Mouse (Mus musculus): Measurements from ENCODE around the gene Tspan2.

The Tspan2 gene

DNA sequence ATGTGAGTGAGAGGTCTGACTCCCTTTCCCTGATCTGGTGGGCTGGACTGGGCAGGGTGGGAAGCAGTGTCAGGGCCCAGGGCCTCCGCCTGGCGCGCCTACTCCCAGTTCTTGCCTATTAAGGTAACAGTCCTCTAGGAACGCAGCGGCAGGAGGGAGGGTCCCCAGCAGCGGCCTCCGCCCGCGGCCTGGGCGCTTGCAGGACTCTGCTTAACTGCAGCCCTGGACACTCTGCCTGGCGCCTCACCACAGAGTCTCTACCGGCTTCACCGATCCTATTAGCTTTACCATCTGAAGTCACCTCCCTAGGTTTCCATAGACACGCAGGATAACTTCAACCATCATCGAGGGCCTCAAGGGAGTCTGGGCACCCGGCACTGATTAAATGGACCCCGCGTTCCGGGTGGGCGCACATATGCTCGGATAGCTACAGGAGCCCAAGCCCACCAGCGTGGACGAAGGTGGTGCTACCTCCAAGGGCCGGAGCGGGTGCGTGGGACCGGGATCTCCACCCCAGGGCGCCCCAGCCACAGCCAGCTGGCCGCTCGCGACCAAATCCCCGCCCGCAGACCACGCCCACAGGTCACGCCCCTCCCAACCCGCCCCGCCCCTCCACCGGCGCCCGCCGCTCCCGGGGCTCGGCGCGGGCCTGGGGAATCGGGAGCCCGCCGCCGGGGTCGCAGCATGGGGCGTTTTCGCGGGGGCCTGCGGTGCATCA, at the start of gene Tspan2:
TSS of gene Tspan2 (plus strand) at position 217 of the 718 bp plus-strand sequence.
- peak; percentile 70 for DNase-seq (ENCODE audit: low spot score)

- DNase-seq (ENCODE audit: low spot score) = no peak
These were observed 47.5 kb upstream of the Tspan2 start for GRCm38 (mm10) chr3:102686861-102687260.

GRCm38 (mm10) chr3:102687852-102688251, 46.5 kb upstream of the Tspan2 start:
- DNase-seq (ENCODE audit: low spot score) = no peak

- DNase-seq (ENCODE audit: low spot score) = peak; percentile 89
These were observed 42.4 kb upstream of the Tspan2 start for GRCm38 (mm10) chr3:102691802-102692484.

- DNase-seq (ENCODE audit: low spot score) = no peak
These were observed 41.5 kb upstream of the Tspan2 start for GRCm38 (mm10) chr3:102692758-102693325.

DNA sequence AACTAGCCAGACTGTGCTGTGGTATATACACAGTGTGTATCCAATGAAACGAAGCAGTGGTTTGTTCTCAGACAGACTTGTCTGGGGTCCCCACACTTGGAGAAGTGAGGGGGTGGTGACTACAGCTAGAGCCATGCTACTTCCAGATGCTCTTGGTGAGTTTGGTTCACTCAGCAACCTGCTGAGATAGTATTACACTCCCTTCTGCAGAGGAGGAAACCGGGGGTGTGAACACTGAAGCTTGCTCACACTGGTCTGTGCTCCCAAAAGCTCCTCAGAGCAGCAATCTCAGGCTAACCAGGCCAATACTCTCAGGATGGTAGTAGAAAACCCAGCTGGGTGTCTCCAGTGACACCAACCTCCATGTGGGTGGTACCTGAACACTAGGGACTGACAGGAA, 36.2 kb upstream of the Tspan2 start:
- no peak for DNase-seq (ENCODE audit: low spot score)

- no peak for DNase-seq (ENCODE audit: low spot score)
These were observed 33.0 kb upstream of the Tspan2 start for GRCm38 (mm10) chr3:102701303-102701702.

DNA sequence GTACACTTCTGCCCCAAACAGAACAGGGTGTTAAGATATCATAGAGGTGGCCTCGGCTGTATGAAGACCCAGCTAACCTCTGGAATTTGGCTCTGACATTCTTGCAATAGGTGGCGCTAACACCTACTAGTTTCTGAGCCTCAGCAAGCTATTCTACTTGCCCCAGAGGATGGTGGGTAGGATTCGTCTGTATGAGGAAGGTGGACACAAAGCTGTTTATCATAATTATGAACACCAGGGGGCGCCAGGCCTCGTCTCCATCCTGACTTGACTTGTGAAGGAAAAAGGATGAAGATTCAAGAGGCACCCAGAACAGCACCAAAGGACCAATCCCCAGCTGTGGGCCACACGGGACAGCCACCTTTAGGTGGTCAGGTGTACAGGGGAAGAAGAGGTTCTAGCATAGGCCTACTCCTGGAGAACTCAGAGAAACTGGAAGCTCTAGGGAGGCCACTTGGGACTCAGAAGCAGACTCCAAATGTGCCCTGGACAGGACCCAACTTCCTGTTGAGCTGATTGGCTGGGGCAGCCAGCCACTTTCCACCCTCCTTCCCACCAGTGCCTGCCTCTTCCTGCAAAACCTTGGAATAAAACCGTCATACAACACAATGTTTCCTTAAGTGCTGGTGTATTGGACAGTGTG, 32.3 kb upstream of the Tspan2 start:
- DNase-seq (ENCODE audit: low spot score) = peak; percentile 78

GRCm38 (mm10) chr3:102704001-102704401, 30.3 kb upstream of the Tspan2 start:
- DNase-seq (ENCODE audit: low spot score) = no peak

DNA sequence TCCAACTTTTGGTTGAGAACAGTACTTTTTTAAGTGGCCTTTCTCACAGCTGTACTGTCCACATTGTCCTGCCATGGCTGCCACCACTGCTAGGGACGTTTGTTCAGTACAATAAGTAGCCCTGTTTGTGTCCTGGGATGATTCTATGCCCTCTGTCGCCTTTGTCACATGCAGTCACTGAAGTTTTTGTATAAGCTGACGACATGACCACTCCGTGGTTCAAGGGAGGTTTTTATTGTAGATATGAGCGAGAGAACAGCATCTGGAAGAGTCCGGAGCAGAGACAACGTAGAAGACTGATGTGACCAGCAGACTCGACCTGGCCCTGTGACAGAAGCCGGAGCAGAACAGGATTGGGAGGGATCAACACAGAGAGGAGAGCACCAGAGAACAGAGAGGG, 25.7 kb upstream of the Tspan2 start:
- no peak for DNase-seq (ENCODE audit: low spot score)

DNA sequence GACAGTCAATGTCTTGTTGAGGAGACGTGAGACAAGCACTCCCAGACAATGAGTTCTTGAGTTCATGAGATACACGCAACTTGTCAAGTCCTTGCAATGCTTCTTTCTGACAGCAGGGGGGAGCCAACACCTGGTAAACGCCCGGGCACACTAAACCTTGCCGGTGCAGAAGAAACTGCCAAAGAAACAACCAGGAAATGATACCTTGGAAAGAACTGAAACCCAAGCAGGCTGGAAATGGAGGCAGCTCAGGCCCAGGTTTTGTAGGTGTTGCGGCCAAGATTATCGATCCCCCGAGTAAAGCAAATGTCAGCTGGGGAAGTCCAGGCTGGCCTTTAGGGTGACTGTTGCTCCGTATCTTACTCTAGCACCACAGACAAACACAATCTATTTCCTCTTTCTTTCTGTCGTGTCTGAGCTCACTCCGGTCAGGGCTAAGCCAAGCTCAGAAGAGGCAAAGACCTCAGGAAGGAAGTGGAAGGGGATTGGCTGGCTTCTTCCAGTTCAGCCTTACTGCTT, 19.2 kb upstream of the Tspan2 start:
- DNase-seq (ENCODE audit: low spot score) = peak; percentile 86

DNA sequence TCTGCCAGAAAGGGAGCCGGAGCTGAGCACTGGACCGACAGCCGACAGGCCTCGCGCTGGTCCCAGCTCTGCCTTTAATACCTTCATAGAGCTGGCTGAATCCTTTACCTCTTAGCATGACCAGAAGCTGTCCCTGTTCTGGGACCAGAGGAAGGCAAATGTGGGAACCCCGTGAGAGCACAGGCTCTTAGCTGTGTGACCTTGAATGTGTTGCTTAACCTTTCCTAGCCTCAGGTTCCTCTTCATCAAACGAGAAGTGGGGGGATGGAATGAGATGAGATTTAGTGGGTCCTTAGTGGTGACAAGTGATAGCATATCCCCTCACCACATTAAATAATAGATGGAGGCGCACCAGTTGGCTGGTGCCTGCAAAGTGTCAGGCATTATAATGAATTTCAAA, 18.5 kb upstream of the Tspan2 start:
- no peak for DNase-seq (ENCODE audit: low spot score)

DNA sequence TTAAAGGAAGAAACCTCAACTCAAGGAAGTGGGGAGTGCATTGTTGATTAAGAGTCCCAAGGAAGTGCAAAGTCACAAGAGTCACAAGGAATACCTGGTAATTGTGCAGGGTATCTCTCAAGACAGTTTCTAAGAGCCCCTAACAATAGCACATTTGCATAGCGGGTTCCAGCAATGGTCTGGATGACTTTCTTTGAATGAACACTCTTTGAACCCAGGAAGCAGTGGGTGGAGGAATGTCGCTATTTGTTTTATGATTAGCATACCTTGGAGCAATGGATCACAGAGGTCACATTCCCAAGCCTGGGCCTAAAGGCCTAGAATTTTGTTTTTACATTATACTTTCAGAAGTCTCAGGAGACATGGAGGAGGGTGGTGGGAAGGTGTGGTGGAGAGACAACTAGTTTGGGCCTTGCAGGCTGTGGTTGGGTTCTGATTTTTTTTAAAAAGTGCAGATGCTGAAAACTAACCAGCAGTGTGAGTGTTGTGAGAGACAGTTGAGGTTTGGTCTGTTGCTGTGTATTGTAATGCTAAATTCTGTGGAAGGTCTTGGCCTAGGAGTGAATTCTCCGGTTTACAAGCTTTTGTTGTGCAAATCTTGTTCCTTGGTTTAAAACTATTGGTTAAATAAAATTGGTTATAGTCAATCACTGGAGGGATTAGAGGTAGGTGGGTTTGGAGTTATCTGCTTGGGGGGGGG, 16.6 kb upstream of the Tspan2 start:
- DNase-seq (ENCODE audit: low spot score) = no peak

DNA sequence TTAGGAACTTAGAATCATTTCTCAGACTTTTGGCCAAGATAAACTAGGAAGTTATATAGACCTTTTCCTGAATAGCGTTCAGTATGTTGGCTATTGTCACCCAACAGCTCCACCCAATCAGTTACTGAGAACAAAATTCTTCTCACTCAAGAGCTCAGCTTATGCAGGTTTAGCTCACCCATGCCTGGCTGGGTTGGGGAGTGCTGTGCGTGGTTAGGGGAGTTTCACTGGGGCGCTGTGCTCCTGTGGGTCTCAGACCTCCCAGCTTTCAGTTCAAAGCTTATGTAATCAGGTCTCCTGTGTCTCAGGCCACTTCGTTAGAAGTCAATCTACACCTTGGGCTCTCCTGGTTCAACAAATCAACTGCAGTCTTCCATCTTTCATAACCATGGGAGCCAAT, 11.2 kb upstream of the Tspan2 start:
- DNase-seq (ENCODE audit: low spot score) = no peak

DNA sequence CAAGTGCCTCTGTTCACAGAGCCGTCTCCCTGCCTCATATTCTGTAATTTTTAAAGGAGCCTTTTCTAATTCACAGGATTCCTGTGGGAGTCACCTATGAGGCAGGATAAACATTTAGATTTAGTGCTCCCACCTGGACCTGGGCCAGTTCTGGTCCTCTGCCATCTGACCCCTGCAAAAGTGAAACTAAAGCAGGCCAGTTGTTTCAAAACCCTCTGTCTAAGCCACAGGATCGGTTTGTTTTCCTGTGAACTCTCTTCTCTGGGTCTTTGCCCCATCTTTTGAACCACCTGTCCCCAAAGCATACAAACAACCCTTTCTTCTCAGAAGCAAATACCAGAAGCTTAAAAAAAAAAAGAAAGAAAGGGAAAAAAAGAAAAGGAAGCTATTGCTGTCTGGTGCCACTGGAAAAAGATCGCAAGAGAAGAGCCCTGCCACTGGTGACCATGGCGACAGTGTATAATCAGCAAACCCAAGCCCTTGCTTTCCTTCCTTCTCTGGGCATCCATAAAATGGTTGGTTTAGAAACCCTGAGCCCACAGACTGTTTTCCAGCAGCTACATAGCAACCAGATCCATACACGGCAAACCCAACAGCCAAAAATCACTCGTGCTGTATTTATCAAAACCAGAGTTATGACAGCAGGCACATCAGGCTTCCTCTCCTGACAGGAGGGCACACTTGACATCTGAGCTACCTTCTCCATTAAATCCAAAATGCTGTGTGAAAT, 10.3 kb upstream of the Tspan2 start:
- DNase-seq (ENCODE audit: low spot score) = no peak

DNA sequence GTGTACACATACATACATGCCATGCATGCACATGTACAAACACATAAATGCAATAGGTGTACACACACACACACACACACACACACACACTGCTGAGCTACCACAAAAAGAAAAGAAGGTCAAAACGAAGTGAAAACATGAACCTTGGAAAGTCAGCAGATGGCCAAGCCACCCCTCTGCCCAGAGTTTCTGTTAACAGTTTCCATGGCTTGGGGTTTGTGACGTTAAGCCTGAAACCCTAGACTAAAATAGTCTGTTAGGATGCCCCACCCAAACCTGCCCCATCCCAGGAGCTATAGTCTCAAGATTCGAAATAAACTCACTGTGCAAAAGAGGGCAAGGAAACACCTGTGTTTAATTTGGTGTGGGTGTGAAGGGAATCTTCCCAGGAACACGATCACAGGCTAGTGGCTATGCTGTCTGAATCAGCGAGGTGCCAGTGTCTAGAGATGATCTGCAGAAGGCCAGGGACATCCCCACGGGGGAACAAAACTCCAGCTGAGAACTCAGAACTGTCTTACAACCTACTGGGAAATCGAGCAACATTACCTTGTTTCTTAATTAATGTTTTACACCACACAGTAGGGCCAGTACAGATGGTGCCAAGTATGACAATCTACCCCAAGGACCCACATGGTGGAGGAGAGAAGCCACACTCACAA, 9.4 kb upstream of the Tspan2 start:
- no peak for DNase-seq (ENCODE audit: low spot score)

GRCm38 (mm10) chr3:102729416-102729815, 4.9 kb upstream of the Tspan2 start:
- no peak for DNase-seq (ENCODE audit: low spot score)

DNA sequence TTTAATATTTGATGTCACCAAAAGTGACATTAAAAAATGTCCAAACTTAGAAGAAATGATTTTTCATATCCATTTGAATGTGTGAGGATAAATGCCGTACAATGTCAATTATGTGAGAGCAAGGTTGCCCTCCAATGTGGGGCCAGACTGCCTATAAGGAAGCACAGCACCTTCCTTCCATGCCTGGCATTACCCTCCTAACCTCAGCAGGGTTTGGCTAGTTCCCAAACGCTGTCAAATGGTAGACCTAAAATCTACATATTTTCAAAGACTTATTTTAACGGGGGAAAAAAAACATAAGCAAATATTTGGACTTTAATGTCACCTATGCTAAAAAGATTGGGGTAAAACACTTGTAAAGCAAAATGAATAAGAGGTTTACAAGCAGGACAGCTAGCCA, 3.2 kb upstream of the Tspan2 start:
- no peak for DNase-seq (ENCODE audit: low spot score)

DNA sequence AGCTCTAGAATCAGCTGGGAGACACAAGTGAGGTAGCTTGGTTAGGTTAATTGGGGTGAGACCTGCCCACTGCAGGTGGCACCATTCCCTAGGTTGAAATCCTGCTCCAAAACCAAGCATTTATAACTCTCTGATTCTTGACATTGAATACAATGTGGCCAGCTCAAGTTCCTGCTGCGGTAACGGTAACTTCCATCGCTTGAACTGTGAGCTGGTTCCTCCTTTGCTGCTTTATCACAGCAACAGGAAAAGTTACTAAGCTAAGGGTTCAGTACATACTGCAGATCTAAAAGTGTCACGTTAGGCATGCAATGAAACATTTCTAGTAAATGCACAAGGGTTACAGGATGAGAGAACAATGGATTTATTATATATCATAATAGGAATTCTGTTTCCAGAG, 1.7 kb upstream of the Tspan2 start:
- no peak for DNase-seq (ENCODE audit: low spot score)

DNA sequence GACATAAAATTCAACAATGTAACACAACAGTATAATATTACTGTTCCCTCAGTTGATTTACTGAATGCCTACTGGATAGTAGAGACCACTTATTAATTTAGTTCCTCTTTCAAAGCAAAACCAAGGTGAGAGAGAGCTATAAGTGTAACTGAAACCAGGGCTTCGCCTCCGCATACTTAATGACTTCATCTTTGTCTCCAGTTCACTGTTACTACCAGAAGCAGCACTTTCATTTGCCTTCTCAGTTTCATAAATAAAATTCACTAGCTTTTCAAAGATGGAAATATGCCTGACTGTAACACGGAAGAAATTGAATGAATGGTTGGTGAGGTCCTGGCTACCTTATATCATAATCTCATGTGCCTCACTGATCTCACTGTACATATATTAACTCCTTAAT, 1.3 kb upstream of the Tspan2 start:
- no peak for DNase-seq (ENCODE audit: low spot score)

GRCm38 (mm10) chr3:102733936-102734312, 405 bp upstream of the Tspan2 start:
- no peak for DNase-seq (ENCODE audit: low spot score)

Data from embryo, embryonic 10.5 days (tissue).